Mouse (Mus musculus) regulatory T cell (primary cell): ENCODE measurements around the gene Fblim1.
"Not testable (repeated sequence)": the region's sequence is repeated elsewhere in the genome, so short reads cannot be mapped to it uniquely, and the experiment has no call there.

ENCODE experiments used
- in situ Hi-C: fragments of 300-600 bp; cut with MboI, MseI; formaldehyde crosslinking; loops from one replicate; pipeline ENCODE4 v1.15.1; 2025; ENCODE audit warnings: high pct_unique_total_duplicates

Fblim1 gene

GRCm38 (mm10) chr4:141568966-141569365 is 36.9 kb downstream of the Fblim1 start:
- in situ Hi-C loops: loop anchor here (5.0 kb wide), 1 partner anchor 42 kb away; no protein-coding TSS in a partner anchor

GRCm38 (mm10) chr4:141567174-141567573 is 38.7 kb downstream of the Fblim1 start:
- in situ Hi-C loops: loop anchor here (5.0 kb wide), 1 partner anchor 40 kb away; no protein-coding TSS in a partner anchor

GRCm38 (mm10) chr4:141566187-141566586 is 39.7 kb downstream of the Fblim1 start:
- in situ Hi-C loops: loop anchor here (5.0 kb wide), 1 partner anchor 39 kb away; no protein-coding TSS in a partner anchor

GRCm38 (mm10) chr4:141565325-141565724 is 40.6 kb downstream of the Fblim1 start:
- in situ Hi-C loops: loop anchor here (5.0 kb wide), 1 partner anchor 38 kb away; no protein-coding TSS in a partner anchor

GRCm38 (mm10) chr4:141564660-141565059 is 41.2 kb downstream of the Fblim1 start:
- in situ Hi-C loops: loop anchor here (5.0 kb wide), 1 partner anchor 37 kb away; no protein-coding TSS in a partner anchor

GRCm38 (mm10) chr4:141564209-141564608 is 41.7 kb downstream of the Fblim1 start:
- in situ Hi-C loops: no loop called here

- in situ Hi-C loops: no loop called here
These were observed 43.6 kb downstream of the Fblim1 start for GRCm38 (mm10) chr4:141562281-141562680.

- in situ Hi-C loops: not testable (repeated sequence)
These were observed 44.5 kb downstream of the Fblim1 start for GRCm38 (mm10) chr4:141561331-141561919.

- in situ Hi-C loops: no loop called here
These were observed 46.0 kb downstream of the Fblim1 start for GRCm38 (mm10) chr4:141559898-141560263.

GRCm38 (mm10) chr4:141559131-141559897 is 46.6 kb downstream of the Fblim1 start:
- in situ Hi-C loops: no loop called here

GRCm38 (mm10) chr4:141558658-141559057 is 47.2 kb downstream of the Fblim1 start:
- in situ Hi-C loops: no loop called here

GRCm38 (mm10) chr4:141556163-141556562 is 49.7 kb downstream of the Fblim1 start:
- in situ Hi-C loops: not testable (repeated sequence)

GRCm38 (mm10) chr4:141554255-141554865 is 51.5 kb downstream of the Fblim1 start:
- in situ Hi-C loops: not testable (repeated sequence)

GRCm38 (mm10) chr4:141552484-141552883 is 53.4 kb downstream of the Fblim1 start:
- in situ Hi-C loops: no loop called here

- in situ Hi-C loops: loop anchor here (10.0 kb wide), 1 partner anchor 1628 kb away; no protein-coding TSS in a partner anchor
These were observed 58.6 kb downstream of the Fblim1 start for GRCm38 (mm10) chr4:141547299-141547698.

- in situ Hi-C loops: loop anchor here (10.0 kb wide), 1 partner anchor 1628 kb away; no protein-coding TSS in a partner anchor
These were observed 59.3 kb downstream of the Fblim1 start for GRCm38 (mm10) chr4:141546334-141547200.

GRCm38 (mm10) chr4:141545743-141546333 is 60.1 kb downstream of the Fblim1 start:
- in situ Hi-C loops: loop anchor here (10.0 kb wide), 1 partner anchor 1629 kb away; no protein-coding TSS in a partner anchor

GRCm38 (mm10) chr4:141545071-141545742 is 60.7 kb downstream of the Fblim1 start:
- in situ Hi-C loops: loop anchor here (10.0 kb wide), 1 partner anchor 1630 kb away; no protein-coding TSS in a partner anchor

GRCm38 (mm10) chr4:141544536-141544935 is 61.4 kb downstream of the Fblim1 start:
- in situ Hi-C loops: loop anchor here (10.0 kb wide), 1 partner anchor 1630 kb away; no protein-coding TSS in a partner anchor

- in situ Hi-C loops: loop anchor here (10.0 kb wide), 1 partner anchor 1631 kb away; no protein-coding TSS in a partner anchor
These were observed 62.3 kb downstream of the Fblim1 start for GRCm38 (mm10) chr4:141543593-141543992.
